Mouse (Mus musculus) E14TG2a.4 (cell line): ENCODE results near the gene Tex29.

Experiments
- CTCF ChIP-seq: conservative IDR thresholded peaks from 2 replicates; pipeline ENCODE4 v1.5.1; 2014; ENCODE audit warnings: low read length
- POU5F1 ChIP-seq: IDR thresholded peaks from 2 replicates; pipeline ENCODE4 v1.6.1; 2014; ENCODE audit warnings: low read length, borderline replicate concordance

DNA sequence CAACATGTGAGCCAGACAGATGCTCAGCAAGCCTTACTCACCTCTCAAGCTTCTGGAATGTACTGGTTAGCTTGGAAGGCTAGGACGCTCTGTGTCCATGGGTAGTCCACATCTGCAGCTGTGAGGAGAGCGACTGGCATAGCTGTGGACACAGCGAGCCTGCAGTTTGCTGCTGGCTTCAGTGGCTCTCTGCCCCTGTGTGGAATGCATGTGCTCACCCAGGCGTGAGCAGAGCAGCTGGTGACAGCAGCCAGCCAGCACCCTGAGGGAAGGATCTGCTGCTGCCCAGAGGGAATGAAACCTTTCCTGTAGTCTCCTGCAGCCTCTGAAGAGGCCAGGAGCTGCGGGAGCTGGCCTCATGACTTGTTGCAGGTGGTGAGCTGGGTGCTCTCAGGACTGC is 19.7 kb upstream of the Tex29 start:
- TF ChIP-seq CTCF, result no peak
- no peak for TF ChIP-seq POU5F1
